8 mouse cellular contexts compared by ENCODE assay signal in genomic region chr10:26752064-26752928, GRCm38 (mm10). TPM values are rescaled to one million over a fixed set of nuclear protein-coding genes. Genes with fewer than 3 reads are reported as not detected.
DNase-seq lines count a peak whose midpoint lies in the region; ATAC-seq and TF ChIP-seq lines count a peak whose summit lies in the region.
"Had no signal": no experiment of that assay in that cellular context is flagged by ENCODE, and none has a peak within 500 bp of the region (broad histone marks: within the 10 kb centered on the region; RNA-seq: fewer than 3 reads in every experiment).

No protein-coding gene starts in this region.

- H3K4me3 ChIP-seq in bone marrow macrophage, adult 2 months (ENCODE audit: insufficient read depth, low read length), result no peak overlapping the region
- H3K4me3 ChIP-seq in hindbrain, postnatal 0 days (ENCODE audit: low read length), result no peak overlapping the region
- H3K4me3 ChIP-seq: limb, embryonic 15.5 days had no signal

- ATAC-seq in hindbrain, postnatal 0 days, result peak; percentile 87

- peak; percentile 84 for DNase-seq in NIH3T3 (ENCODE audit: low read depth)
- peak; percentile 39 for DNase-seq in forelimb bud, embryonic 11.5 days (ENCODE audit: low read depth, low spot score)
- peak; percentile 77 for DNase-seq in hindbrain, postnatal 0 days (ENCODE audit: low spot score)
- DNase-seq in layer of hippocampus, postnatal 25 days (ENCODE audit: extremely low spot score in 1 of 2, low spot score in 1 of 2), result peak; percentile 50 to 72
- DNase-seq in lung, postnatal 4 days, result peak; percentile 33 to 64
- DNase-seq in skeletal muscle tissue, adult 2 months (ENCODE audit: low read depth, low spot score), result peak; percentile 27

- WGBS in hindbrain, postnatal 0 days, result 58% methylated on average over 16 of the region's 16 CpGs

- H3K9me3 ChIP-seq in hindbrain, postnatal 0 days (ENCODE audit: low read length), result no peaks in the 10 kb centered on the region
- H3K9me3 ChIP-seq: limb, embryonic 15.5 days had no signal

- no peak overlapping the region for H3K9ac ChIP-seq in hindbrain, postnatal 0 days (replicated peaks; ENCODE audit: low read length)
- H3K9ac ChIP-seq: limb, embryonic 15.5 days had no signal

- H3K4me2 ChIP-seq in hindbrain, postnatal 0 days (ENCODE audit: low read depth, low read length), result 0 out of 2 replicates have a peak overlapping the region, but pooled peaks have one; percentile 13
- H3K4me2 ChIP-seq: limb, embryonic 15.5 days had no signal

- H3K36me3 ChIP-seq in hindbrain, postnatal 0 days (ENCODE audit: insufficient read depth, low read length), result no peaks in the 10 kb centered on the region
- H3K36me3 ChIP-seq: limb, embryonic 15.5 days had no signal

- TF ChIP-seq POLR2A in bone marrow macrophage, adult 2 months (IDR thresholded peaks at IDR 0.05; ENCODE audit: borderline replicate concordance, low read depth, low read length), result no peak

- peak; percentile 60 for TF ChIP-seq CTCF in bone marrow macrophage, adult 2 months (IDR thresholded peaks at IDR 0.05; ENCODE audit: low read depth, low read length)
- peak; percentile 75 for TF ChIP-seq CTCF in hindbrain, postnatal 0 days (IDR thresholded peaks at IDR 0.05; ENCODE audit: low read depth)

- no peaks in the 10 kb centered on the region for H3K27me3 ChIP-seq in hindbrain, postnatal 0 days (ENCODE audit: insufficient read depth, low read length)
- H3K27me3 ChIP-seq: limb, embryonic 15.5 days had no signal

- peaks cover 6% of the 10 kb centered on the region; the same call in 1 of the 2 replicates for H3K4me1 ChIP-seq in bone marrow macrophage, adult 2 months (ENCODE audit: control insufficient read depth, insufficient read depth, low read length)
- H3K4me1 ChIP-seq in hindbrain, postnatal 0 days (ENCODE audit: insufficient read depth, low read length), result peaks cover 4% of the 10 kb centered on the region; the same call in 1 of the 2 replicates
- H3K4me1 ChIP-seq: limb, embryonic 15.5 days had no signal

- no peak overlapping the region for H3K27ac ChIP-seq in bone marrow macrophage, adult 2 months (ENCODE audit: insufficient read depth, low read depth, low read length)
- peak overlapping the region; percentile 71; the same call in 1 of the 2 replicates for H3K27ac ChIP-seq in hindbrain, postnatal 0 days
- H3K27ac ChIP-seq: limb, embryonic 15.5 days had no signal

RNA-seq across cellular contexts. Expression of gene Arhgap18, which starts 0.9 kb away (rescaled TPM):
- 126 and 149 TPM in 2 replicates for polyA plus RNA-seq in bone marrow macrophage, adult 2 months (2012; ENCODE audit: insufficient read depth, insufficient read length, missing spikeins)
- 4.2 and 5.3 TPM in 2 replicates for total RNA-seq in hindbrain, postnatal 0 days (2014; rRNA removed)
- 8.3 and 9.4 TPM in 2 replicates for polyA plus RNA-seq in hindbrain, postnatal 0 days (2015; fragmentation: Nextera tagmentation; extraction: Ambion mirVana)
- total RNA-seq in layer of hippocampus, postnatal 25 days (2021), result 1 to 10 TPM; 4.6 to 5.4 TPM

Comparison
In these comparisons a context has a peak if more than half of its experiments do, and no peak if none do; other contexts are left out.
1. DNase-seq: peak in every context shown above with its lines; median percentile 84 in NIH3T3; 77 in hindbrain, postnatal 0 days; 61 in layer of hippocampus, postnatal 25 days; 48 in lung, postnatal 4 days; 39 in forelimb bud, embryonic 11.5 days; 27 in skeletal muscle tissue, adult 2 months.